Mouse (Mus musculus) midbrain, embryonic 11.5 days (tissue): Measurements from ENCODE around the gene Stk26. TPM values are rescaled to one million over a fixed set of nuclear protein-coding genes. Genes with fewer than 3 reads are reported as not detected.

Experiments
- polyA plus RNA-seq: library from polyadenylated mRNA; unstranded; fragments of >200 nt; fragmentation: Nextera tagmentation; extraction: Ambion mirVana; gene quantifications from 2 replicates; pipeline ENCODE4 v1.2.1, GENCODE M21; 2014

Gene Stk26
- polyA plus RNA-seq, 1 experiment from 2014 or later = 0.68 TPM

Other genes with a start within 250 kb of the Stk26 start
- gene Frmd7, start 101.7 kb downstream of the Stk26 start, polyA plus RNA-seq = not detected in 2 replicates
- 24.1 and 26.9 TPM in 2 replicates for gene Rap2c, start 177.0 kb downstream of the Stk26 start, polyA plus RNA-seq